Mouse (Mus musculus): ENCODE data around the gene Tead4. TPM values are rescaled to one million over a fixed set of nuclear protein-coding genes. Genes with fewer than 3 reads are reported as not detected.

The Tead4 gene
- total and polyA plus RNA-seq, 3 experiments = 0.98 to 3.7 (median 3.3) TPM

DNA sequence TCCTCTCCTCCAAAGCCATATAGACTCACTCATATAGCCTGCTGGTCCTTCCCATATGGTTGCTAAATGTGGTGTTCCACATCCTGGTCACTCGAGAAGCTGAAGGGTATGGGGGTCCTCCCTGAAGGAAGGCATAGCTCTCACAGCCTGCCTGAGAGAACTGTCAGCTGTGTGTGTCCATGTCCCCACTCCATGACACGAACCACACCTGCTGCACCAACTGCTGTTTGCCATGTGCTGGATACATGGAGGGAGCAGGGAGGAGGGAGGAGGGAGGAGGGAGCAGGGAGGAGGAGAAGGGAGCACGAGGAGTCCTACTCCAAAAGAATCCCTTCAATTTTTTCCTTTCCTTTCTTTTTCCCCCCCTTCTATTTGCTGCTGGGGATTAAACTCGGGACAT is 30.8 kb downstream of the Tead4 start:
- 84% methylated on average over 4 of the region's 4 CpGs for WGBS
- no peak for TF ChIP-seq POLR2A (IDR thresholded peaks at IDR 0.05; ENCODE audit: insufficient read depth, low read depth, low read length)
- no peak for TF ChIP-seq EP300 (IDR thresholded peaks at IDR 0.05; ENCODE audit: insufficient read depth, low read depth, low read length)
- TF ChIP-seq CTCF (IDR thresholded peaks at IDR 0.05) = no peak
- no peak overlapping the region for H3K9ac ChIP-seq (ENCODE audit: low read depth, low read length)
- H3K4me1 ChIP-seq (ENCODE audit: control insufficient read depth, insufficient read depth, low read length) = peaks cover under 1% of the 10 kb centered on the region; the same call in 1 of the 2 replicates
- DNase-seq = no peak
- H3K27ac ChIP-seq = no peak overlapping the region
- intact Hi-C loops (cut with DNase I) = loop anchor here (5.0 kb wide), 1 partner anchor 37 kb away; no protein-coding TSS in a partner anchor
- 0 out of 2 replicates have a peak, but pooled peaks cover 2% of the 10 kb centered on the region for H3K79me2 ChIP-seq (replicated peaks; ENCODE audit: control insufficient read depth, insufficient read depth, low read length)
- H3K4me3 ChIP-seq = no peak overlapping the region
- no peaks in the 10 kb centered on the region for H3K27me3 ChIP-seq (ENCODE audit: control insufficient read depth, insufficient read depth, low read length)
- no peaks in the 10 kb centered on the region for H3K36me3 ChIP-seq (ENCODE audit: control insufficient read depth, insufficient read depth, low read length)

- H3K9ac ChIP-seq (ENCODE audit: low read depth, low read length) = no peak overlapping the region
- no peaks in the 10 kb centered on the region for H3K36me3 ChIP-seq (ENCODE audit: control insufficient read depth, insufficient read depth, low read length)
- H3K4me1 ChIP-seq (ENCODE audit: control insufficient read depth, insufficient read depth, low read length) = peaks cover 4% of the 10 kb centered on the region
- intact Hi-C loops (cut with DNase I) = loop anchor here (5.0 kb wide), 2 partner anchors 32 to 42 kb away; no protein-coding TSS in a partner anchor
- H3K79me2 ChIP-seq (replicated peaks; ENCODE audit: control insufficient read depth, insufficient read depth, low read length) = no peaks in the 10 kb centered on the region
- WGBS = 92% methylated on average over 8 of the region's 8 CpGs
- TF ChIP-seq CTCF (IDR thresholded peaks at IDR 0.05) = no peak
- no peak for TF ChIP-seq POLR2A (IDR thresholded peaks at IDR 0.05; ENCODE audit: insufficient read depth, low read depth, low read length)
- no peak for TF ChIP-seq EP300 (IDR thresholded peaks at IDR 0.05; ENCODE audit: insufficient read depth, low read depth, low read length)
- H3K4me3 ChIP-seq = no peak overlapping the region
- no peak for DNase-seq
- no peak overlapping the region; the same call in 1 of the 2 replicates for H3K27ac ChIP-seq
- no peaks in the 10 kb centered on the region for H3K27me3 ChIP-seq (ENCODE audit: control insufficient read depth, insufficient read depth, low read length)
Measured at GRCm38 (mm10) chr6:128264870-128265526, 35.6 kb downstream of the Tead4 start.

DNA sequence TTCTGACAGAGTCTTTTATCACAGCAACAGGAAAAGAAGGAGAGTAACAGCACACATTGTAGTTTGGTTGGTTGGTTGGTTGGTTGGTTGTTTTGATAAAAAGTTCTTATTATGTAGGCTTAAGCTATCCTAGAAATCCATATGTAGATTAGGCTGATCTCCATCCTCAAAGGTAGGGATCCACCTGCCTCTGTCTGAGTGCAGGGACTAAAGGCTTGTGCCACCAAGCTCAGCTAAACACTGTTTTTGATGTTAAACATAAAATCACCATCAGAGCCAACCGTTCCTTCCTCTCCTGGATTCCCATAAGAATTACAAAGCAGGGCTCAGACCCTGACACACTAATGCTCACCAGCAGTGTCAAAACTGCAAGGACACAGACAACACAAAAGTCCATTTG is 39.1 kb downstream of the Tead4 start:
- H3K27ac ChIP-seq = no peak overlapping the region
- no peaks in the 10 kb centered on the region for H3K79me2 ChIP-seq (replicated peaks; ENCODE audit: control insufficient read depth, insufficient read depth, low read length)
- H3K27me3 ChIP-seq (ENCODE audit: control insufficient read depth, insufficient read depth, low read length) = no peaks in the 10 kb centered on the region
- H3K36me3 ChIP-seq (ENCODE audit: control insufficient read depth, insufficient read depth, low read length) = no peaks in the 10 kb centered on the region
- TF ChIP-seq EP300 (IDR thresholded peaks at IDR 0.05; ENCODE audit: insufficient read depth, low read depth, low read length) = no peak
- TF ChIP-seq CTCF (IDR thresholded peaks at IDR 0.05) = no peak
- no peak for TF ChIP-seq POLR2A (IDR thresholded peaks at IDR 0.05; ENCODE audit: insufficient read depth, low read depth, low read length)
- DNase-seq = no peak
- intact Hi-C loops (cut with DNase I) = loop anchor here (5.0 kb wide), 1 partner anchor 36 kb away; no protein-coding TSS in a partner anchor
- 85% methylated on average over 1 of the region's 1 CpGs for WGBS
- no peak overlapping the region for H3K9ac ChIP-seq (ENCODE audit: low read depth, low read length)
- no peak overlapping the region for H3K4me3 ChIP-seq
- H3K4me1 ChIP-seq (ENCODE audit: control insufficient read depth, insufficient read depth, low read length) = peaks cover 6% of the 10 kb centered on the region

DNA sequence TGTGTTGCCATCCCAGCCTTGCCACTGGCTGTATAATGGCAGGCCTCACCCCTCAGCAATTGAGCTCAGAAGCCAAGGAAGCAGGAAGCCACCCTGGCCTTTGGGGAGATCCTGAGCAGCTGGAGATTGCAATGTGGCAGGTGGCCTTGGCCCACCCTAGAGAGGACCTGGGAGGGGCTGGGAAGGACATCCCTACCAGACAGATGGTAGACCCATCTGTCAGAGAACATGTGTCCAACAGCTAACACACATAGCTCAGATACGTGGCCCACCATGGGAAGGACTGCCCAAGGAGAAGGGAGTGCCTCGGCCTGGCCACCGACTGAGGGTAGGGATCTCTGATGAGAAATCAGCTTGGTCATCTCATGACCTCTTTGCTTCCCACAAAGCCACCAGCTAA is 41.4 kb downstream of the Tead4 start:
- peaks cover 3% of the 10 kb centered on the region for H3K4me1 ChIP-seq (ENCODE audit: control insufficient read depth, insufficient read depth, low read length)
- no peak overlapping the region for H3K4me3 ChIP-seq
- H3K79me2 ChIP-seq (replicated peaks; ENCODE audit: control insufficient read depth, insufficient read depth, low read length) = no peaks in the 10 kb centered on the region
- 74% methylated on average over 3 of the region's 3 CpGs for WGBS
- H3K36me3 ChIP-seq (ENCODE audit: control insufficient read depth, insufficient read depth, low read length) = no peaks in the 10 kb centered on the region
- H3K27me3 ChIP-seq (ENCODE audit: control insufficient read depth, insufficient read depth, low read length) = no peaks in the 10 kb centered on the region
- TF ChIP-seq POLR2A (IDR thresholded peaks at IDR 0.05; ENCODE audit: insufficient read depth, low read depth, low read length) (no peak), EP300 (IDR thresholded peaks at IDR 0.05; ENCODE audit: insufficient read depth, low read depth, low read length) (no peak), CTCF (IDR thresholded peaks at IDR 0.05) (no peak)
- no peak overlapping the region for H3K27ac ChIP-seq
- intact Hi-C loops (cut with DNase I) = no loop called here
- no peak for DNase-seq
- no peak overlapping the region for H3K9ac ChIP-seq (ENCODE audit: low read depth, low read length)

- Histone ChIP-seq H3K27me3 (ENCODE audit: control insufficient read depth, insufficient read depth, low read length) (no peaks in the 10 kb centered on the region), H3K4me3 (no peak overlapping the region), H3K79me2 (replicated peaks; ENCODE audit: control insufficient read depth, insufficient read depth, low read length) (no peaks in the 10 kb centered on the region), H3K27ac (no peak overlapping the region), H3K4me1 (ENCODE audit: control insufficient read depth, insufficient read depth, low read length) (peaks cover 1% of the 10 kb centered on the region; the same call in 1 of the 2 replicates), H3K36me3 (ENCODE audit: control insufficient read depth, insufficient read depth, low read length) (no peaks in the 10 kb centered on the region), H3K9ac (ENCODE audit: low read depth, low read length) (no peak overlapping the region)
- TF ChIP-seq POLR2A (IDR thresholded peaks at IDR 0.05; ENCODE audit: insufficient read depth, low read depth, low read length) (no peak), CTCF (IDR thresholded peaks at IDR 0.05) (no peak), EP300 (IDR thresholded peaks at IDR 0.05; ENCODE audit: insufficient read depth, low read depth, low read length) (no peak)
- intact Hi-C loops (cut with DNase I) = no loop called here
- no peak for DNase-seq
- WGBS = 73% methylated on average over 2 of the region's 2 CpGs
Measured at GRCm38 (mm10) chr6:128255941-128256340, 44.7 kb downstream of the Tead4 start.

DNA sequence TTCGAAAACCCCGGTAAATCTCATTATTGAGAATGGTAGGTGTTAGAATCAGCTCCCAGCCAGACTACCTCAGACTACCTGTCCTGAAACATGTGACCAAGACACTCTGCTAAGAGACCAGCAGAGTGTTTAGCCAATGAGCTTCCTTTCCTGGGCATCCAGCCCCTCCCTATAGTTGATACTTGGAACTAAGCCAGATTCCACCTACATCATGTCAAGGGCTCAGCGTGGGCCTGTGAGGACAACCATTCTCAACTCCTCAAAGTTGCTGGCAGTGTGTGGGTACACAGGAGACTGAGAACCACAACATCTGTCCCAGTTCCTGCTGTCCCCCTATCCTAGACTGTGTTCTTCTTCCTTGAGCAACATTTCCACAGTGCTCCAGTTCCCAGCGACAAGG is 45.3 kb downstream of the Tead4 start:
- H3K4me3 ChIP-seq = no peak overlapping the region
- WGBS = 77% methylated on average over 4 of the region's 4 CpGs
- no peaks in the 10 kb centered on the region for H3K27me3 ChIP-seq (ENCODE audit: control insufficient read depth, insufficient read depth, low read length)
- intact Hi-C loops (cut with DNase I) = no loop called here
- H3K27ac ChIP-seq = no peak overlapping the region
- H3K9ac ChIP-seq (ENCODE audit: low read depth, low read length) = no peak overlapping the region
- TF ChIP-seq CTCF (IDR thresholded peaks at IDR 0.05) (no peak), EP300 (IDR thresholded peaks at IDR 0.05; ENCODE audit: insufficient read depth, low read depth, low read length) (no peak), POLR2A (IDR thresholded peaks at IDR 0.05; ENCODE audit: insufficient read depth, low read depth, low read length) (no peak)
- no peak for DNase-seq
- no peaks in the 10 kb centered on the region for H3K36me3 ChIP-seq (ENCODE audit: control insufficient read depth, insufficient read depth, low read length)
- H3K79me2 ChIP-seq (replicated peaks; ENCODE audit: control insufficient read depth, insufficient read depth, low read length) = no peaks in the 10 kb centered on the region
- H3K4me1 ChIP-seq (ENCODE audit: control insufficient read depth, insufficient read depth, low read length) = peaks cover 1% of the 10 kb centered on the region; the same call in 1 of the 2 replicates
